Mouse (Mus musculus) ES-CJ7 (cell line): ENCODE data around the gene Foxn3.

Experiments used
- DNase-seq: peaks from one replicate; pipeline ENCODE4 v3.0.0; 2011; ENCODE audit warnings: low read depth, low spot score

The Foxn3 gene

DNA sequence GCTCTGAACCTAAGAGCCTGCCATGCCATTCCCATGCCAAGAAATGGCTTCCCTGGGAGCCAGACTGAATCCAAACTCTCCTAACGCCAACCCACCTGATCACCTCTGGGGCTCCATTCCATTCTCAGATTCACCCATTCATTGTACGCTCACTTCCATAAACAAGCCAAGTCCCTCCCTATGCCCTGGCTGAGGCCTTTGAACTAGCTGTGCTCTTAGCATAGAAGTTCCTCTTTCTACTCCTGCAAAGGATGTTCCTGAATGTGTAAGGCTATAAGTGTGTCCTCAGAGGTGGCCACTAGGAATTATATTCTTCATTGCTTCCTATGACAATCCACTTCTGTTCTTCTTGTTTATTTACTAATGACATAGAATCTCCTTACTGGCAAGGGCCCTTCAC is 40.5 kb downstream of the Foxn3 start:
- no peak for DNase-seq

GRCm38 (mm10) chr12:99519862-99520261 is 43.5 kb downstream of the Foxn3 start:
- no peak for DNase-seq

- peak; percentile 9 for DNase-seq
Observed at GRCm38 (mm10) chr12:99519191-99519614, 44.2 kb downstream of the Foxn3 start.

- DNase-seq, result no peak
Observed at GRCm38 (mm10) chr12:99518640-99519039, 44.7 kb downstream of the Foxn3 start.

GRCm38 (mm10) chr12:99518126-99518525 is 45.3 kb downstream of the Foxn3 start:
- DNase-seq, result no peak

DNA sequence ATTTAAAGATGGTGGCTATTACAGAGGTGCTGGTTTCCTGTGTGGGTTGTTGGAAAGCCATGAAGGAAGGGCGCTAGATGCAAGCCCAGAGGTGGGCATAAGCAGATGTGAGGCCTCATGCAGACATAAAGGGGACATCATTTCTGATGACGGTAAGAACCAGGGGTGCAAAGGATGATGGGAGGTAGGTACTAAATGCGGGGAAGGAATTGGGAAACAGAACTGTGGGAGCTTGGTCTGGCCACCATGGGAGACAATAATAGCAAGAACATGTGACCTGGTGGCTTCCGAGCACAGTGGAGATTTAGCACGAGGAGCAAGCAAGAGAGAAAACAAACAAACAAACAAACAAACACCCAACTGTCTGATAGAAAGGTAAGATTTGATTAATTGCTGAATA is 46.1 kb downstream of the Foxn3 start:
- no peak for DNase-seq

- DNase-seq, result no peak
Observed at GRCm38 (mm10) chr12:99515481-99515880, 47.9 kb downstream of the Foxn3 start.

DNA sequence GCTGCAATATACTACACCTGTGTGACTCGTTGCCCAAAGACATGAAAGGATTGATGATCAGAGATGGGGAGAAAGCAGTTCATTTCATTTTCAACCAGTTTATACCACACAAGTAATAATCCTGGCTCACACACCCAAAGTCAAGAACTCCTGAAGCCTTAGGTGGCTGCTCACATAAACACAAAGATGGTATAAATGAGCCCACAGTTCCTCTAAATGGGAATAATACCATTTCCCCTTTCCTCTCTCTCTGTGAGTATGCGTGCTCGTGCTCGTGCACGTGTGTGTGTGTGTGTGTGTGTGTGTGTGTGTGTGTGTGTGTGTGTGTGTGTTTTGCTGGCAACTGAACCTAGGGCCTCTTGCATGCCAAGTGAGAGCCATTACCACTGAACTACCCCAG is 51.7 kb downstream of the Foxn3 start:
- DNase-seq, result no peak

DNA sequence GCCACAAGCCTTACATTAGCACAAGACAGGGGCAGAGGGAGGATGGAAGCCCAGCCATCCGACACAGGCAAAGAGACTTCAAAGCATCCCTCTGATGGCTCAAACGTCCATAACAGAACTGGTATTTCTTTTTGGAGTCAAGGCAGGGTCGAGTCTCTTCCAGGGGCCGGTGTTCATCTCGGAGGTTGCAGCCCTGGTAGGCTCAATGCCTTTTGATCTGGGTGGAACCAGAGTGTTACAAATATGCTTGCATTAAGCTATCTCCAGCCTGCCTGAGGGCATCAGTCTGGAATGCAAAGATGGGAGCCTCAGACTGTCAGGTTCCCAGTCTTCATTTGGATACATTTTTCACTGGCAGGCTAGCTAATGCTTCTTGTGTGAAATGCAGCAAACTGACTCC is 52.6 kb downstream of the Foxn3 start:
- no peak for DNase-seq

GRCm38 (mm10) chr12:99502225-99502624 is 61.2 kb downstream of the Foxn3 start:
- no peak for DNase-seq

GRCm38 (mm10) chr12:99498978-99499694 is 64.2 kb downstream of the Foxn3 start:
- no peak for DNase-seq

DNA sequence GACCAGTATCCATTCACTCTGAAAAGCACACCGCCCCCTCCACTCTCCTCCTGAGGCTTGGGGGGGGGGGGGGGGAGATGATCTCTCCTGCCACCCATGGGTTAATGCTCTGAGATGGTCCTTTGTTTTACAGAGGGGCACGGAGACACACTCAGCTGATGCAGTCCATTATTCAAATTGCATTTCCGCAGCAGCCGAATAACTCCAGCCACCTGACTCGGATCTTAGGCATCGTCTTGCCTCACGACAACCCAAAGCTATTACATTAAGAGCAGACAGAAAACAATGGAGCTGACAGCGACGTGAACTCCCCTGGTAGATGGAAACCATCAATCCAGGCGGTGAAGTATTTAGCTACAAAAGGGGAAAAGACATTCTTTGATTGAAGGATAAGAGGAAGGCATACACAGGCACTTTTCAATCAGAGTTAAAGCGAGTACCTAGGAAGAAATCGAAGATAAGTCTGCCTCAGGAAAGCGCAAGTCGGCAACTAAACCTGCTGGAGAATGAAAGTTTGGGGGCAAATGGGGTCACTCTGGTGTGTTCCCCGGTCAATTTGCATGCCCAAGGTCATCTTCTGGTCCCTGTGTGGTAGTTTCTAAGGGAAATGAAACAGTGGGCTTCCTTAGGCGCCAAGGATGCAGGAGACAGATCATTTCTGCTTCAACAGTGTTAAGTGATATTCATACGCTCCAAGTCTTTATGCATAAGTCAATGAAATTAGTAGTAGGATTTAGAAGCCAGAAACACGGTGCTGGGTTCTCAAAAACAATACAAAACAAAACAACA is 65.0 kb downstream of the Foxn3 start:
- no peak for DNase-seq

DNA sequence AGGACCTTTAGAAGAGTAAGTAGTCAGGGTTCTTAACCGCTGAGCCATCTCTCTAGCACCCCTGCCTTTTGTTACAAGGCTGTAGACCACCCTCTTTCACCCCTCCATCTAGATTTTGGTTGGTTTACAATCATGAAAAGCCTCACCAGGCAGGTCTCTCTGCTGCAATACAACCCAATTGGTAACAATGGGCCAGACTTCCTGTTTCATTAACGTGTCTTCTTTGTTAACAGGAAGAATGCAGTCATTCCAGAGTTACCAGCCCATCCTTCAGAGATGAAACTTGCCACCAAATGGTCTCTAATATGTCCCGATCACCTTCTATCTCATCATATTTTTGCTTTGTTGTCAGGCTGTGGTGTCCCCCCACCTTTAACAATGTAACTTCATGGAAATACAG is 66.4 kb downstream of the Foxn3 start:
- DNase-seq, result peak; percentile 7

GRCm38 (mm10) chr12:99490216-99490615 is 73.2 kb downstream of the Foxn3 start:
- no peak for DNase-seq

DNA sequence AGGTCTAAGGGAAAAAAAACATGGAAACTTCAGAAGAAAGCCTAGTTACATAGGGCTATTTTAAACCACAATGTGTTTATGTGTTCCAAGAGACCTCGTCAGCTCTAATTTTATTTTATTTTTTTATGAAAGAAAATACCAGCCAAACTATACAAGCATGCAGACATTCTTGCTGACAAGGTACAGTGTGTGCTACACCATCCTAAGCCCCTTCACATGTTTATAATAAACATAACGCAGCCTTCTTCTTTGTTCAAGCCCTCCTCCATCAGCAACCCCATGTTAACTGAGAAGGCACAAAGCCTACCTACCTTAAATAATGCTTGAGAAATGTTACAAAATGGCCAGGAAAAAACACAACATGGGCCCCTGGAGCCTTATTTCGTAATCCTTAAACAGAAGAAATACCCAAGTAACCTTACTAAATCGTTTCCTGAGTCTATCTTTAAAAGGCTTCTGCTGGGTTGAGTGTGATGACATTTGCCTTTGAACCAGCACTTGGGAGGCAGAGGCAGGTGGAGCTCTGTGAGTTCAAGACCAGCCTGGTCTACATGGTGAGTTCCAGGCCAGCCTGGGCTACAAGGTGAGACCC is 74.3 kb downstream of the Foxn3 start:
- DNase-seq, result no peak

DNA sequence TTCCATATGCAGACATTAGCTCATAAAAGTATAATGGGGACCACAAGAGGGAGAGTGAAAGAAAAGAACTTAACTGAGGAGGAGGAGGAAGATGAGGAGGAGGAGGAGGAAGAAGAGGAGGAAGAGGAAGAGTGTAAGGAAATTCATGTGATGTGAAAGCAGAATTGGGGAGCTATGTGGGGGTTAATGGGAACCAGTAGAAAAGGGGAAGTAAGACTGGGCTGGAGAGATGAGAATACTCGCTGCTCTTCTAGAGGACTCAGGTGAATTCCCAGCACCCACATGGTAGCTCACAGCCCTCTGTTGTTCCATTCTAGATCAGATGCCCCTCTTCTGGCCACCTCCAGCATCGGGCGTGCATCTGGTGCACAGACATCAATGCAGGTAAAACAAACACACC is 83.0 kb downstream of the Foxn3 start:
- DNase-seq, result no peak

GRCm38 (mm10) chr12:99474176-99474575 is 89.2 kb downstream of the Foxn3 start:
- DNase-seq, result no peak

- DNase-seq, result no peak
Observed at GRCm38 (mm10) chr12:99473406-99474133, 89.8 kb downstream of the Foxn3 start.

- DNase-seq, result no peak
Observed at GRCm38 (mm10) chr12:99471431-99471830, 92.0 kb downstream of the Foxn3 start.

- DNase-seq, result no peak
Observed at GRCm38 (mm10) chr12:99467884-99468311, 95.5 kb downstream of the Foxn3 start.

- no peak for DNase-seq
Observed at GRCm38 (mm10) chr12:99467256-99467883, 96.0 kb downstream of the Foxn3 start.

- no peak for DNase-seq
Observed at GRCm38 (mm10) chr12:99466426-99466825, 97.0 kb downstream of the Foxn3 start.
